Mouse (Mus musculus) heart, embryonic 15.5 days (tissue): ENCODE measurements at regions not wholly inside any gene's neighbourhood (a gene's known extent, or its start where the extent isn't known, plus 50 kb on each side); places are given as distances from the start of the nearest gene placed in this dataset.
"Not testable (repeated sequence)": the region's sequence is repeated elsewhere in the genome, so short reads cannot be mapped to it uniquely, and the experiment has no call there.

ENCODE experiments used
- ATAC-seq: fragments of 200-750 bp; cut with Nextera tagmentation; replicated peaks from 2 replicates; pipeline ENCODE4 v1.8.0; 2017; ENCODE audit warnings: low read depth, moderate TSS enrichment; ENCODE audit not compliant: insufficient number of reproducible peaks, insufficient read depth, low FRiP score
- H3K27ac ChIP-seq: fragments of 300-500 bp; sonication (generic); 2 replicates; pipeline ENCODE4 v1.5.1; 2015; ENCODE audit warnings: mild to moderate bottlenecking, inconsistent platforms
- H3K27me3 ChIP-seq: fragments of 300-500 bp; sonication (generic); 2 replicates; pipeline ENCODE4 v1.6.1; 2015; ENCODE audit warnings: inconsistent platforms
- H3K36me3 ChIP-seq: fragments of 300-500 bp; sonication (generic); 2 replicates; pipeline ENCODE4 v1.6.1; 2015; ENCODE audit warnings: mild to moderate bottlenecking, inconsistent platforms
- H3K4me1 ChIP-seq: fragments of 300-500 bp; sonication (generic); replicated peaks from 2 replicates; pipeline ENCODE4 v1.6.1; 2015; ENCODE audit warnings: inconsistent platforms
- H3K4me2 ChIP-seq: fragments of 300-500 bp; sonication (generic); 2 replicates; pipeline ENCODE4 v1.6.1; 2015; ENCODE audit warnings: inconsistent platforms, mild to moderate bottlenecking, moderate library complexity
- H3K4me3 ChIP-seq: fragments of 300-500 bp; sonication (generic); 2 replicates; pipeline ENCODE4 v1.5.1; 2015; ENCODE audit warnings: mild to moderate bottlenecking, inconsistent platforms
- H3K9ac ChIP-seq: fragments of 300-500 bp; sonication (generic); 2 replicates; pipeline ENCODE4 v1.6.1; 2015; ENCODE audit warnings: mild to moderate bottlenecking, inconsistent platforms
- H3K9me3 ChIP-seq: fragments of 300-500 bp; sonication (generic); replicated peaks from 2 replicates; pipeline ENCODE4 v1.6.1; 2016; ENCODE audit warnings: inconsistent platforms
- WGBS: fragments of 180-500 bp; shearing (Covaris S2); methylation state at CpG from one replicate; pipeline ENCODE4 v1.1.7; 2015; ENCODE audit warnings: mixed read lengths; 5-methylcytosine and 5-hydroxymethylcytosine counted together

- H3K4me2 ChIP-seq = no peak overlapping the region
- H3K4me3 ChIP-seq = no peak overlapping the region
- H3K27me3 ChIP-seq = peaks cover 32% of the 10 kb centered on the region
- H3K9me3 ChIP-seq = no peaks in the 10 kb centered on the region
- no peak overlapping the region for H3K9ac ChIP-seq
- no peak overlapping the region for H3K27ac ChIP-seq
- WGBS = 30% methylated on average over 4 of the region's 4 CpGs
- H3K4me1 ChIP-seq = peaks cover 6% of the 10 kb centered on the region
- ATAC-seq = no peak
- H3K36me3 ChIP-seq = no peaks in the 10 kb centered on the region
Measured at GRCm38 (mm10) chr6:84313797-84314196, 279.9 kb downstream of the Cyp26b1 start.

- no peak overlapping the region for H3K4me2 ChIP-seq
- no peaks in the 10 kb centered on the region for H3K36me3 ChIP-seq
- peaks cover 36% of the 10 kb centered on the region for H3K27me3 ChIP-seq
- no peak overlapping the region for H3K27ac ChIP-seq
- no peak overlapping the region for H3K9ac ChIP-seq
- 51% methylated on average over 9 of the region's 9 CpGs for WGBS
- 0 out of 2 replicates have a peak, but pooled peaks cover 2% of the 10 kb centered on the region for H3K4me1 ChIP-seq
- ATAC-seq = no peak
- no peak overlapping the region for H3K4me3 ChIP-seq
- H3K9me3 ChIP-seq = no peaks in the 10 kb centered on the region
Measured at GRCm38 (mm10) chr6:84310635-84311241, 283.0 kb downstream of the Cyp26b1 start.

- no peak for ATAC-seq
- peaks cover 21% of the 10 kb centered on the region for H3K27me3 ChIP-seq
- WGBS = 78% methylated on average over 3 of the region's 3 CpGs
- no peak overlapping the region for H3K4me3 ChIP-seq
- no peak overlapping the region for H3K9ac ChIP-seq
- no peaks in the 10 kb centered on the region for H3K36me3 ChIP-seq
- peaks cover 12% of the 10 kb centered on the region; the same call in 1 of the 2 replicates for H3K4me1 ChIP-seq
- H3K27ac ChIP-seq = no peak overlapping the region
- H3K9me3 ChIP-seq = no peaks in the 10 kb centered on the region
- H3K4me2 ChIP-seq = no peak overlapping the region
Measured at GRCm38 (mm10) chr6:84307556-84307955, 286.2 kb downstream of the Cyp26b1 start.

GRCm38 (mm10) chr6:84306585-84306984 is 287.1 kb downstream of the Cyp26b1 start:
- ATAC-seq = no peak
- Histone ChIP-seq H3K4me2 (no peak overlapping the region), H3K9me3 (no peaks in the 10 kb centered on the region), H3K4me3 (no peak overlapping the region), H3K27ac (no peak overlapping the region), H3K36me3 (no peaks in the 10 kb centered on the region), H3K27me3 (peaks cover 17% of the 10 kb centered on the region; the same call in 1 of the 2 replicates), H3K4me1 (peaks cover 12% of the 10 kb centered on the region; the same call in 1 of the 2 replicates), H3K9ac (no peak overlapping the region)
- 81% methylated on average over 13 of the region's 13 CpGs for WGBS

GRCm38 (mm10) chr6:84305093-84305492 is 288.6 kb downstream of the Cyp26b1 start:
- no peak; the same call in 1 of the 2 replicates for ATAC-seq
- H3K4me2 ChIP-seq = no peak overlapping the region
- peaks cover 18% of the 10 kb centered on the region; the same call in 1 of the 2 replicates for H3K27me3 ChIP-seq
- H3K4me3 ChIP-seq = no peak overlapping the region
- 60% methylated on average over 3 of the region's 3 CpGs for WGBS
- H3K9me3 ChIP-seq = no peaks in the 10 kb centered on the region
- no peaks in the 10 kb centered on the region for H3K36me3 ChIP-seq
- no peak overlapping the region for H3K9ac ChIP-seq
- H3K27ac ChIP-seq = 0 out of 2 replicates have a peak overlapping the region, but pooled peaks have one; percentile 35
- peaks cover 10% of the 10 kb centered on the region; the same call in 1 of the 2 replicates for H3K4me1 ChIP-seq

- not testable (repeated sequence) for H3K27me3 ChIP-seq, H3K27ac ChIP-seq, H3K36me3 ChIP-seq, ATAC-seq, H3K4me2 ChIP-seq, H3K9ac ChIP-seq, H3K9me3 ChIP-seq, H3K4me3 ChIP-seq
- peaks cover 10% of the 10 kb centered on the region; the same call in 1 of the 2 replicates for H3K4me1 ChIP-seq
- 90% methylated on average over 3 of the region's 3 CpGs for WGBS
Measured at GRCm38 (mm10) chr6:84302916-84303315, 290.8 kb downstream of the Cyp26b1 start.

- H3K27me3 ChIP-seq = 0 out of 2 replicates have a peak, but pooled peaks cover 3% of the 10 kb centered on the region
- WGBS = 72% methylated on average over 2 of the region's 2 CpGs
Measured at GRCm38 (mm10) chr6:84299936-84300335, 291.5 kb downstream of the Dysf start.

GRCm38 (mm10) chr6:84299146-84299545 is 290.8 kb downstream of the Dysf start:
- Histone ChIP-seq H3K9ac (no peak overlapping the region), H3K9me3 (no peaks in the 10 kb centered on the region), H3K27ac (no peak overlapping the region), H3K4me2 (no peak overlapping the region), H3K4me1 (no peaks in the 10 kb centered on the region), H3K4me3 (no peak overlapping the region), H3K27me3 (0 out of 2 replicates have a peak, but pooled peaks cover 3% of the 10 kb centered on the region), H3K36me3 (no peaks in the 10 kb centered on the region)
- no peak for ATAC-seq

More at GRCm38 (mm10) chr6:84299936-84300335, 291.5 kb downstream of the Dysf start:
- Histone ChIP-seq H3K27ac (no peak overlapping the region), H3K36me3 (no peaks in the 10 kb centered on the region), H3K4me2 (no peak overlapping the region), H3K4me3 (no peak overlapping the region), H3K9me3 (no peaks in the 10 kb centered on the region), H3K4me1 (peaks cover 7% of the 10 kb centered on the region; the same call in 1 of the 2 replicates), H3K9ac (no peak overlapping the region)
- no peak for ATAC-seq

- H3K9ac ChIP-seq, H3K4me2 ChIP-seq, H3K9me3 ChIP-seq, H3K27ac ChIP-seq, H3K4me3 ChIP-seq, ATAC-seq, H3K27me3 ChIP-seq, H3K36me3 ChIP-seq: not testable (repeated sequence)
- peaks cover 20% of the 10 kb centered on the region for H3K4me1 ChIP-seq
Measured at GRCm38 (mm10) chr6:84273907-84274306, 265.5 kb downstream of the Dysf start.

- 68% methylated on average over 6 of the region's 6 CpGs for WGBS
Measured at GRCm38 (mm10) chr6:84272520-84273311, 264.3 kb downstream of the Dysf start.

GRCm38 (mm10) chr6:84271966-84272365 is 263.6 kb downstream of the Dysf start:
- no peak overlapping the region for H3K4me2 ChIP-seq
- H3K36me3 ChIP-seq = no peaks in the 10 kb centered on the region
- peaks cover 20% of the 10 kb centered on the region for H3K4me1 ChIP-seq
- no peaks in the 10 kb centered on the region for H3K9me3 ChIP-seq
- 60% methylated on average over 6 of the region's 6 CpGs for WGBS
- no peak overlapping the region for H3K27ac ChIP-seq
- ATAC-seq = no peak
- H3K27me3 ChIP-seq = 0 out of 2 replicates have a peak, but pooled peaks cover 6% of the 10 kb centered on the region
- no peak overlapping the region for H3K9ac ChIP-seq
- H3K4me3 ChIP-seq = no peak overlapping the region

More at GRCm38 (mm10) chr6:84272520-84273311, 264.3 kb downstream of the Dysf start:
- Histone ChIP-seq H3K4me1 (peaks cover 20% of the 10 kb centered on the region), H3K4me2 (no peak overlapping the region), H3K27ac (no peak overlapping the region), H3K4me3 (no peak overlapping the region), H3K27me3 (0 out of 2 replicates have a peak, but pooled peaks cover 5% of the 10 kb centered on the region), H3K9ac (no peak overlapping the region), H3K9me3 (no peaks in the 10 kb centered on the region), H3K36me3 (no peaks in the 10 kb centered on the region)
- ATAC-seq = no peak; the same call in 1 of the 2 replicates
